Mouse (Mus musculus) liver, postnatal 0 days (tissue): ENCODE measurements at regions not wholly inside any gene's neighbourhood (a gene's known extent, or its start where the extent isn't known, plus 50 kb on each side); places are given as distances from the start of the nearest gene placed in this dataset.

Source experiments
- CTCF ChIP-seq: sonication (generic); IDR thresholded peaks from 2 replicates; pipeline ENCODE4 v1.5.1; 2016; ENCODE audit warnings: antibody characterized with exemption, low read depth
- EP300 ChIP-seq: IDR thresholded peaks from 2 replicates; pipeline ENCODE4 v1.6.1; 2016; ENCODE audit warnings: antibody characterized with exemption, low read depth, mild to moderate bottlenecking

- TF ChIP-seq CTCF (no peak), EP300 (no peak)
Measured at GRCm38 (mm10) chr13:51328131-51328970, 80.1 kb upstream of the S1pr3 start.
